Mouse (Mus musculus): ENCODE results near the gene Pglyrp2. TPM values are rescaled to one million over a fixed set of nuclear protein-coding genes. Genes with fewer than 3 reads are reported as not detected.
A peak's percentile ranks its signal among the peaks of the same experiment; 100 is the strongest.

Gene Pglyrp2
- polyA plus RNA-seq, 1 experiment from 2014 or later = 1.8 TPM

DNA sequence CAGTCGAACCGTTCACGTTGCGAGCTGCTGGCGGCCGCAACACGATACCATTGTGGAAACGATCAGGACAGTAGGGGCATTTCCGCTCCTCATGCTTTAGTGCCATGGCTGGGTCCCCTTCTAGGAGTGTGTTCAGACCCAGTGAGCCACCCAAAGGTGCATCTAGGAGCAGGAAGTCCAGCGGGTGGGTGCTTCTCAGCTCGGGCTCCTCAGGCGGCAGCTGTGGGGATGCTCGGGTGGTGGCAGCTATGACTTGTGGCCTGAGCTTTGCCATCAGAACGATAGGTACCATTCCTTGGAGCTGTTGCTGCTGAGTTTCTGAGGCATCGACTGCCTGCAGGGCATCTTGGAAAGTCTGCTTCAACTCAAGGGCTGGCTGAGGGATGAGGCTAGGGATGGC is 47.5 kb downstream of the Pglyrp2 start:
- H3K27ac ChIP-seq = peak overlapping the region; percentile 27
- ATAC-seq = 0 out of 2 replicates have a peak, but pooled peaks have one; percentile 32
- no peaks in the 10 kb centered on the region for H3K9me3 ChIP-seq (replicated peaks)
- no peak overlapping the region for H3K4me2 ChIP-seq
- no peaks in the 10 kb centered on the region for H3K27me3 ChIP-seq (replicated peaks)
- no peak overlapping the region for H3K9ac ChIP-seq
- H3K4me1 ChIP-seq = peaks cover 19% of the 10 kb centered on the region
- H3K36me3 ChIP-seq = peaks cover 21% of the 10 kb centered on the region
- no peak overlapping the region for H3K4me3 ChIP-seq
- 85% methylated on average over 15 of the region's 15 CpGs for WGBS (ENCODE audit: insufficient replicate concordance)

DNA sequence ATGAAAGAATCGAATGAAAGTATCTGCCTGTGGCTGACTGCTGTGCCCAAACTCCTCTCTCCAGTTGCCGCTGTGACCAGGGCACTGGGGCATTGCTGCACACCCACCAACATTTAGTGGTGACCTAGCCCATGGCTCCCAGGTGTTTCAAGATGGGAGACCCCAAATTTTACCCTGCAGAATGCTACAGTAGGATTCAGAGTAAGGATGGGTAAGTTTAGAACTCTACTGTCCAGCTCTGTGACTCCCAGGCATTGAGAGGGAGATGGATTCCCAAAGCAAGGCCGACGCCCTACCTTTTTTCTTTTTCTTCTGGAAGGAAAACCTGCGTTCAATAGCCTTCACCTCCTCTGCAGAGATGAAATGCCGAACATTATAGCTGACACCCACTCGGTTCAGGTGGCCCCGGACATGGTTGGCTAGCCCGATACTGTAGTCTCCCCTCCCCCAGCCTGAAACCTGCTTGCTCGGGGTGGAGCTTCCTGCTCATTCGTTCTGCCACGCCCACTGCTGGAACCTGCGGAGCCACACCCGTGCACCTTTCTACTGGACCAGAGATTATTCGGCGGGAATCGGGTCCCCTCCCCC is 54.9 kb downstream of the Pglyrp2 start:
- Histone ChIP-seq H3K4me1 (peaks cover 42% of the 10 kb centered on the region), H3K9ac (peak overlapping the region; percentile 56), H3K4me3 (peak overlapping the region; percentile 55), H3K27me3 (replicated peaks) (no peaks in the 10 kb centered on the region), H3K9me3 (replicated peaks) (no peaks in the 10 kb centered on the region), H3K27ac (peak overlapping the region; percentile 76), H3K36me3 (peaks cover 3% of the 10 kb centered on the region; the same call in 1 of the 2 replicates), H3K4me2 (peak overlapping the region; percentile 66)
- ATAC-seq = peak; percentile 64
- WGBS (ENCODE audit: insufficient replicate concordance) = 12% methylated on average over 14 of the region's 17 CpGs

DNA sequence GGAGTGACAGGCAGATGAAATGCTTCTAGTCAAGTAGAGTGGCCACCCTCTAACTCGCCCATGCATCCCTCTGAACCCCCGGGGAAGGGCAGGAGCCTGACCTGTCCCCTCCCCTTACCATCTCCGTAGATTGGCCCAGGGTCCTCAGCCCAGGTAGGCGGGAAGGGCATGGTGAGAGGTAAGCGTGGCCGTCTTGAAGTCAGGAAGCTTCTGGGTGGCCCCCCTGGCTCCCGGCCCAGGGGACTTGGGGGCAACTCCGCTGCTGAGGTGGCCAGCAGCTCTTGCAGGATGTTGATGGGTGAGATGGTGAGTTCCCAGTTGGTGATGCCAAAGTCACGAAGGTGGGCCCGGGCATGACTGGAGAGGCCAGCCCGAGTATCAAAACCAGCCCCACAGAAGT is 56.3 kb downstream of the Pglyrp2 start:
- no peaks in the 10 kb centered on the region for H3K27me3 ChIP-seq (replicated peaks)
- no peak overlapping the region for H3K27ac ChIP-seq
- no peaks in the 10 kb centered on the region for H3K9me3 ChIP-seq (replicated peaks)
- ATAC-seq = no peak
- H3K4me1 ChIP-seq = peaks cover 54% of the 10 kb centered on the region
- 81% methylated on average over 11 of the region's 11 CpGs for WGBS (ENCODE audit: insufficient replicate concordance)
- H3K36me3 ChIP-seq = peaks cover 6% of the 10 kb centered on the region
- peak overlapping the region; percentile 66; the same call in 1 of the 2 replicates for H3K4me2 ChIP-seq
- no peak overlapping the region for H3K4me3 ChIP-seq
- H3K9ac ChIP-seq = 0 out of 2 replicates have a peak overlapping the region, but pooled peaks have one; percentile 22

DNA sequence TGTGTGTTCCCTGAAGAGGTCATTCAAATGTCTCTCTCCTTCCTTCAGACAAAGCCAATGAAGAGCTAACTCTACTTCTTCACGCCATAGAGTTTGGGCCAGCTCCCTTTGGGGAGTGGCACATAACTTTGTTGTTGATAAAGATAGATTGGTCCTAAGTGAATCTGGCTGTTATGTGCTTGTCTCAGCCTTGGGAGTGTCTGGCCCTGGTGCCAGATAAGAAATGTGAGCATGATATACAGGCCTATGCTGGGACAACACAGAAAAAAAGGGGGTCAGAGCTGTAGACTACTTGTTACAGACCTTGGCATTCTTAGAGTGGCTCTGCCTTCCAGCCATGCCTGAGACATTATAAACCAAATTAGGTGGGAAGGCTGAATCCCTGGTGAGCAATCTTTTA is 58.7 kb downstream of the Pglyrp2 start:
- Histone ChIP-seq H3K4me3 (peak overlapping the region; percentile 97), H3K27ac (peak overlapping the region; percentile 76)

DNA sequence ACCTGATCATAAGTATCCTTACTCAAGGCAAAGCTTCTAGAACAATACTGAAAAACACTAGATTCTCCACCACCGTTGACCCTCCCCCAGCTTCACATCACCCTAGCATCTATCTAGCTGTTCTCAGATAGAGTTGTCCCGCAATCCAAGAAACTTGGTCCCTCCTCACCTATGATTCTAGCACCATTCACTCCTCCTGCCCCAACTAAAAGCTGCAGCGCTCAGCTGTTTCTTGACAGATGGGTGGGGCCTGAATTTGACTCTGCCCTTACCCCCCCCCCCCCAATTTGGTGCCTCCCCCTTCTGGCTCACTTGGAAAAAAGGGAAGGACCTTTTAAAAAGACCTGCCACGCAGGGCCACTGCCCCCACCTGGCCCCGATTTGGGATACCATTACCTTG is 59.1 kb downstream of the Pglyrp2 start:
- Histone ChIP-seq H3K4me2 (peak overlapping the region; percentile 90), H3K27me3 (replicated peaks) (no peaks in the 10 kb centered on the region), H3K4me3 (peak overlapping the region; percentile 97), H3K4me1 (peaks cover 57% of the 10 kb centered on the region), H3K9ac (peak overlapping the region; percentile 94), H3K36me3 (peaks cover 35% of the 10 kb centered on the region), H3K27ac (peak overlapping the region; percentile 76), H3K9me3 (replicated peaks) (no peaks in the 10 kb centered on the region)
- ATAC-seq = no peak
- 33% methylated on average over 5 of the region's 5 CpGs for WGBS (ENCODE audit: insufficient replicate concordance)

More for the DNA sequence above, 58.7 kb downstream of the Pglyrp2 start:
- Histone ChIP-seq H3K4me1 (peaks cover 57% of the 10 kb centered on the region), H3K27me3 (replicated peaks) (no peaks in the 10 kb centered on the region), H3K9me3 (replicated peaks) (no peaks in the 10 kb centered on the region), H3K4me2 (peak overlapping the region; percentile 90), H3K36me3 (peaks cover 30% of the 10 kb centered on the region), H3K9ac (0 out of 2 replicates have a peak overlapping the region, but pooled peaks have one; percentile 94)
- peak; percentile 77 for ATAC-seq
- 22% methylated on average over 1 of the region's 1 CpGs for WGBS (ENCODE audit: insufficient replicate concordance)

DNA sequence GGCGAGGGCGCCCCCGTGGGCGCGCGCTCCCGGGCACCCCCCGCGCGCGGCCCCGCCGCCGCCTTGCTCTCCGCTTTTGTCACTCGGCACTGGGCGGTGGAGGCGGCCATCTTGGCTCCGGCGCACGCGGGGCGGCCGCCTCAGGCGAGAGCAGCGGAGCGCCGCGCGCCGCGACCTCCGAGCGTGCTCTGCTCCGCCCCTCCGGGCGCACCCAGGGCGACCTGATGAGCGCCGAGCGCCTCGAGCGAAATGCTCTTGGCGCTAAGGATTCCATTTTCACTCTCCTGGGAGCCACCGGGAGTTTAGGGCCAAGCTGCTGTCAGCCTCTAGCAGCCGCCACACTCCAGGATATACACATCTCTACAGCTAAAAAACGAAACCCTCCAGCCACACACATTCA is 59.6 kb downstream of the Pglyrp2 start:
- Histone ChIP-seq H3K4me2 (peak overlapping the region; percentile 90), H3K27ac (peak overlapping the region; percentile 76), H3K36me3 (peaks cover 40% of the 10 kb centered on the region), H3K27me3 (replicated peaks) (no peaks in the 10 kb centered on the region), H3K4me3 (peak overlapping the region; percentile 97), H3K9ac (peak overlapping the region; percentile 94), H3K9me3 (replicated peaks) (no peaks in the 10 kb centered on the region), H3K4me1 (peaks cover 57% of the 10 kb centered on the region)
- WGBS (ENCODE audit: insufficient replicate concordance) = 1% methylated on average over 34 of the region's 47 CpGs
- ATAC-seq = peak; percentile 88

DNA sequence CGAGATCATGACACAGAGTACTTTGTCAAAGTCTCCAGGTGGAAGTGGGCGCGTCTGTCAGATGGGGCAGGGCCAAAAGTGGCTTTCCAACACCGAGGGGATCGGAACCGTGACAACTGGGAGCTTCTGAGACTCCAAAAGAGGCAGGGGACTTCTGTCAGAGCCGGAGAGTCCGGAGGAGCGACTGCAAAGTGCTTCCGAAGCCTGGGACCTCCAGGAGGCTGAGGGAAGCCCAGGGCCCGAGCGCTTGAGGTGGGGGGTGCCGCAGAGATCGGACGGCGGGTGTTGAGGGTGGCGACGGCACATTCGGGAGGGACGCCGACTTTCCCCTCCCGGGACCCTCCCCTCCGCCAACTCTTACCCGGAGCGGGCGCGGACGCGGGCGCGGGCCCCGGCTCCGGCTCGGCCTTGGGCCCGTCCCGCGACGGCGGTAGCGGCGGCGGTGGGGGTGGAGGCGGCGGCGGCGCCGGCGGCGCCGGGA is 60.1 kb downstream of the Pglyrp2 start:
- Histone ChIP-seq H3K4me3 (peak overlapping the region; percentile 97), H3K9ac (peak overlapping the region; percentile 94), H3K27ac (peak overlapping the region; percentile 76), H3K4me1 (peaks cover 54% of the 10 kb centered on the region), H3K4me2 (peak overlapping the region; percentile 90), H3K27me3 (replicated peaks) (no peaks in the 10 kb centered on the region), H3K36me3 (peaks cover 45% of the 10 kb centered on the region), H3K9me3 (replicated peaks) (no peaks in the 10 kb centered on the region)
- ATAC-seq = peak; percentile 36
- WGBS (ENCODE audit: insufficient replicate concordance) = 0% methylated on average over 23 of the region's 50 CpGs

DNA sequence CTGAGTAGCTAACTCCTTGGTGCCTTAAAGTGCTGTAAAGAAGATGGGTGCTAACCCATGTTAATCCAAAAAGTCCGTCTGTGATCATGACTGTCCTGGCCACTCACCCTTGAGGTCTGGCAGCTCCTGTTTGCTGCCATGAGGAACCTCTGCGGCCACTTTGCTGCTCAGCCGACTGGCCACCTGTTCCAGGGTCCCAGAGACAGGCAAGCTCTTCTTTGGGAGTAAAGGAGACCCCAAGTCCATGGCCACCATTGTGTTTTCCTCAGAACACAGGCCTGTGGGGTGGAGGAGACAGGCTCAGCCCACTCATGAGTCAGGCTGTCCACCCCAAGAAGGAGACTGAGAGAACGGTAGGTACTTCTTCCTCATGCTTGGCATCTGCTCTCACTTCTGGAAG is 61.3 kb downstream of the Pglyrp2 start:
- 72% methylated on average over 4 of the region's 4 CpGs for WGBS (ENCODE audit: insufficient replicate concordance)
- H3K4me1 ChIP-seq = peaks cover 42% of the 10 kb centered on the region
- peak overlapping the region; percentile 90 for H3K4me2 ChIP-seq
- no peaks in the 10 kb centered on the region for H3K9me3 ChIP-seq (replicated peaks)
- peaks cover 56% of the 10 kb centered on the region for H3K36me3 ChIP-seq
- H3K9ac ChIP-seq = peak overlapping the region; percentile 94
- ATAC-seq = no peak
- no peaks in the 10 kb centered on the region for H3K27me3 ChIP-seq (replicated peaks)
- 0 out of 2 replicates have a peak overlapping the region, but pooled peaks have one; percentile 76 for H3K27ac ChIP-seq
- peak overlapping the region; percentile 97 for H3K4me3 ChIP-seq

Small RNA genes within 50 kb of the gene (microRNA-seq; reads per million reads assigned to microRNA genes)
- not detected for gene Gm22201

Other genes with a start within 250 kb of the Pglyrp2 start
- gene Ephx3, start 234.6 kb downstream of the Pglyrp2 start, polyA plus RNA-seq (2016; fragmentation: Nextera tagmentation; extraction: Ambion mirVana) = 0.10 and 0.13 TPM in 2 replicates
- 55.1 and 56.5 TPM in 2 replicates for gene Brd4, start 139.4 kb downstream of the Pglyrp2 start, polyA plus RNA-seq (2016; fragmentation: Nextera tagmentation; extraction: Ambion mirVana)
- 72.1 and 73.5 TPM in 2 replicates for gene Akap8, start 102.9 kb downstream of the Pglyrp2 start, polyA plus RNA-seq (2016; fragmentation: Nextera tagmentation; extraction: Ambion mirVana)
- 49.7 and 50.1 TPM in 2 replicates for gene Akap8l, start 73.6 kb downstream of the Pglyrp2 start, polyA plus RNA-seq (2016; fragmentation: Nextera tagmentation; extraction: Ambion mirVana)
- 13.3 and 14.8 TPM in 2 replicates for gene Wiz, start 34.7 kb downstream of the Pglyrp2 start, polyA plus RNA-seq (2016; fragmentation: Nextera tagmentation; extraction: Ambion mirVana)
- gene Rasal3, start 20.6 kb downstream of the Pglyrp2 start, polyA plus RNA-seq (2016; fragmentation: Nextera tagmentation; extraction: Ambion mirVana) = 7.2 and 8.1 TPM in 2 replicates
- 0.32 and 0.50 TPM in 2 replicates for gene Cyp4f39, start 28.6 kb upstream of the Pglyrp2 start, polyA plus RNA-seq (2016; fragmentation: Nextera tagmentation; extraction: Ambion mirVana)
- 0.91 and 0.96 TPM in 2 replicates for gene Cyp4f17, start 81.9 kb upstream of the Pglyrp2 start, polyA plus RNA-seq (2016; fragmentation: Nextera tagmentation; extraction: Ambion mirVana)
- 5.2 and 5.6 TPM in 2 replicates for gene Cyp4f16, start 112.4 kb upstream of the Pglyrp2 start, polyA plus RNA-seq (2016; fragmentation: Nextera tagmentation; extraction: Ambion mirVana)
- not detected in 2 replicates for gene Cyp4f37, start 197.1 kb upstream of the Pglyrp2 start, polyA plus RNA-seq (2016; fragmentation: Nextera tagmentation; extraction: Ambion mirVana)
- not detected in 2 replicates for gene Cyp4f40, start 234.7 kb upstream of the Pglyrp2 start, polyA plus RNA-seq (2016; fragmentation: Nextera tagmentation; extraction: Ambion mirVana)

Measured in liver, embryonic 12.5 days (tissue).